Comparison of ENCODE assay signal across 16 mouse cellular contexts in the genomic region with DNA sequence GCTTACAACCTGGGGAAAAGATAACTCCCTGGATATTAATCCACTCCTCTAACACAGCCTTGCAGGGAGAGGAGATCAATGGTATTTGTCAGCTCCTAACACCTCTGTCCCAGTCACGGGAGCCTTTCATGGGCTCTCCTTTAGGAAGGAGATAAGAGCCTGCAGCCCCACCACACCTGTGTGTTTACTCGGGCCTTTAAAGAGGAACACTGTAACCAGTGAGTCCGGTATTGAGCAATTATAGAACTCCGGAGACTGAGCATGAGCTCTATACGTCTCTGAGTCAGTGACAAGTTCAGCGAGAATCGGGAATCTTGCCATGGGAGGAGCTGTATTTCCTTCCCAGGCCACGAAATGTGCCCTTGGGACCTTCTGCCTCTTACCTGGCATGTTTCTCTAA.
"Had no signal": no experiment of that assay in that cellular context is flagged by ENCODE, and none has a peak within 500 bp of the region (broad histone marks: within the 10 kb centered on the region; RNA-seq: fewer than 3 reads in every experiment).

No protein-coding gene starts in this region.

- H3K9ac ChIP-seq: limb, embryonic 12.5 days; liver, embryonic 15.5 days; midbrain, embryonic 15.5 days; neural tube, embryonic 12.5 days had no signal

- H3K27ac ChIP-seq: limb, embryonic 12.5 days; liver, embryonic 15.5 days; macrophage; midbrain, embryonic 15.5 days; neural tube, embryonic 12.5 days had no signal

- H3K4me1 ChIP-seq: liver, embryonic 15.5 days; megakaryocyte, embryonic 14.5 days had no signal

- H3K4me3 ChIP-seq: limb, embryonic 12.5 days; liver, embryonic 15.5 days; megakaryocyte, embryonic 14.5 days; midbrain, embryonic 15.5 days; neural tube, embryonic 12.5 days had no signal

- H3K9me3 ChIP-seq: limb, embryonic 12.5 days; liver, embryonic 15.5 days; megakaryocyte, embryonic 14.5 days; midbrain, embryonic 15.5 days; neural tube, embryonic 12.5 days had no signal

- ATAC-seq: inflammation-experienced regulatory T-cells, adult 6 months; midbrain, embryonic 15.5 days had no signal

- H3K36me3 ChIP-seq: limb, embryonic 12.5 days; liver, embryonic 15.5 days; midbrain, embryonic 15.5 days; neural tube, embryonic 12.5 days had no signal

- DNase-seq: kidney, adult 8-10 months; kidney, postnatal 25 days; layer of hippocampus, adult 9-11 months; liver; lung, adult 2 months; lung, postnatal 10 days; spleen, adult 18-20 months; thymus, postnatal 4 days had no signal

- H3K4me2 ChIP-seq: limb, embryonic 12.5 days; liver, embryonic 15.5 days; midbrain, embryonic 11.5 days; midbrain, embryonic 15.5 days; neural tube, embryonic 12.5 days had no signal

- H3K27me3 ChIP-seq: liver, embryonic 15.5 days; megakaryocyte, embryonic 14.5 days; neural tube, embryonic 12.5 days had no signal
